Mouse (Mus musculus): Measurements from ENCODE around the gene Ptpru.

Gene Ptpru

DNA sequence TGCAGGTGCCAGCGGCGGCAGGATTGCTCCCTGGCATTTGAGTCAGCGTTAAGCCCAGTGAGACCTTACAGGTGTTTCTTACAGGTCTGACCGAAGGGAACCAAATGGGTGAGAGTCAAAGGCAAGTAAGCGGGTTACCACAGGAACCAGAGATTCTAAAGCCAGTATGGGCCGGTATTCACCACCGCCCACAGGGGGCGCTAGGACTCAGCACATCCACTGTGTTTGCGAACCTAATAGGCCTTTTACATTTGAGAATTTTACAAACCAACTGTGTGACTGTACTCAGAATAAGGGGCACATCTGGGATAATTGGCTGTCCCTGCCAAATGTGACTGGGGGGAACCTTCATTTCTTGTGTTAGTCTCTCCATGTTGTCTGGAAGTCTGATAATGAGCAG lies 54.1 kb downstream of the Ptpru start:
- DNase-seq (ENCODE audit: low spot score) = peak; percentile 87

DNA sequence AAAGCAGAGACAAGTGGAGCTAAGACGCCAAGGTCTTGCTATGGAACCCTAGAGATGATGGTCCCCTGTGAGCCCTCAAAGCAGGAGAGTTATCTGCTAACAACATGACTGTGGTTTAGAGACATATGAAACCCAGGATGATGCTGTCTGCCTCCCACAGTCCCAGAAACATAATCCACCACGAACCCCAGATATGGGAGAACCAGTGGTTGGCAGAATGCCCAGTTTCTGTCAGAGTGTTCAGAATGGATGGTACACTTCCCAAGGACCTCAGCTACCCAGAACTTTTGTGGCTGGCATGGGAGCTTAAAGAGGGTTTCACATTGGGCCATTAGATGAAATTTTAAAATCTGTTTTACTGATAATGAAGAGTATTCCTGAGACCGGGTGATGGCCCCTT lies 57.1 kb downstream of the Ptpru start:
- DNase-seq (ENCODE audit: low spot score) = peak; percentile 14

DNA sequence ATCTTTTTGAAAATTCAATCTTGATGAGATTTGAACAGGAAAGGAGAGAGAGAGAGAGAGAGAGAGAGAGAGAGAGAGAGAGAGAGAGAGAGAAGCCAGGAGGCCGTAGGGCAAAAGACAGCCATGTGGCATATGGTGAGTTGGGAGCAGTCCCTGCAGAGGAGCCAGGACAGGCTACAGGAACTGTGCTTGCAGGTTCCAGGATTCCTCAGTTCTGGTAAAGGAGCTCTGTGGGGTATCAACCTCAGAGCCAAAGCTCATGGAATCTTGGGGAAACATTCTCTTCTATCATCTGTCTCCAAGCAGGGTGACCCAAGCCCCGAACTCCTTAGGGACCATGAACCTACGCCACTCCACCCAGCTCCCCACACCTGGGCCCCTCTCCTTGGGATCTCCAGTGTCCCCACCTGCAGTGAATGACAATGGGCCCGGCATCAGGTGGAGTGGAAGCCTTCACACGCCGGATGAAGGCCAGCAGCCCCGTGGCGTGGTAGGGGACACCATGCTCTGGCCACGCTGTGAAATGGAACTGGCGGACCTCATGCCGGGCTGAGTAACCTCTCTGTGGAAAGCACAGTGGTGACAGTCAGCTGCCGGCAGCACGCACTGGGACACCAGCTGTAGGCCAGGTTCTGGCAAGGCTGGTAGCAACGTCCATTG lies 59.3 kb downstream of the Ptpru start:
- DNase-seq (ENCODE audit: low spot score) = no peak

DNA sequence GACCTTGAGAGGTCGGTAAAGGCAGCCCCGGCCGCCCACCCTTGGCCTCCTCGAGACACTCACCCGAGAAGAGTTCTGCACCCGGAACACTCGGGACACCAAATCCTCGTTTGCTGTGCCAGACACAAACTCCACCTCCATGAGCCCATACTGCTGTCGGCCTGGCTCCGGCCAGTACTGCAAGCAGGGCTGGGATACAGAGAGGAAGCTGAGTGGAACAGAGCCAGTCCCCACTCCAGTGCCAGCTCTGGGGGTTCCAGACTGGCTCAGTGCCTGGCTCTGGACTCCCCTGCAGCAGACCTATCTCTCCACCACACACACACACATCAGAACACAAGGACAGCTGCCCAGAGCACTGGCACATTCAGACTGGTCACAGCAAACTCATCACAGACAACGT lies 66.7 kb downstream of the Ptpru start:
- no peak for DNase-seq (ENCODE audit: low spot score)

DNA sequence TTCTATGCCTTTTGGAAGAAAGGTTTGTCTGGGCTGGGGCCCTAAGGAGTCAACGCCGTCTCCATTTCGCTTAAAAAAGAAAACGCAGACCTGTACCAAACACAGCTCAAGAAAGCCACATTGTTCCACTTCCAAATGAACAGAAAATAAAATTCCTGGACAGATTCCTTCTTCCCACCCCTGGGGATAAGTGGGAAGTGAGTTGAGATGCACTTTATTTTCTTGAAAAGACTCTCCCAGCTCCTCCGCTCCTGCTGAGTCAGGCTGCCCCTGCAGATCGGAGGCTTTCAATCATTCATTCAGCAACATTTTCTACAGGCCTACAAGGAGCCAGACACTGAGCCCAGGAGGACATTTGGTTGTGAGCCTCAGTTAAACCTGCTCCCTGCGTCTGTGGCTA lies 74.2 kb downstream of the Ptpru start:
- DNase-seq (ENCODE audit: low spot score) = no peak

DNA sequence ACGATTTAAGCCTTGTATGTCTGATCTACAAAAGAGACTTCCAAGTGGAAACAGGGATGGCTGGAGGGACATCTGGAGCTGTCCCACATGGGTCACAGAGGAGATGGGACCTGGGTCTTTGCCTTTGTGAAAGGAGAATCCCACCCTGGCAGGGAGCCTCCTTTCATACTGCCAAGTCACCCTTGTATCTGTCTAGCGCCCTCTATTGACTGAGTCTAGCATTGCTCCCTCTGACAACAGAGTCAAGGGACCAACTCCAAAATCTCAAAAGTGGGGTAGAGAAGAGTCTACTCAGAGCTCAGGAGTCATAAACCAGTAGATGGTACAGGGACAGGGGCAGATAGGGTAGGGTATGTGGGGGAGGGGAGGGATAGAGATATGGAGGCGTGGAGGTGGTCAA lies 74.6 kb downstream of the Ptpru start:
- peak; percentile 34 for DNase-seq (ENCODE audit: low spot score)

DNA sequence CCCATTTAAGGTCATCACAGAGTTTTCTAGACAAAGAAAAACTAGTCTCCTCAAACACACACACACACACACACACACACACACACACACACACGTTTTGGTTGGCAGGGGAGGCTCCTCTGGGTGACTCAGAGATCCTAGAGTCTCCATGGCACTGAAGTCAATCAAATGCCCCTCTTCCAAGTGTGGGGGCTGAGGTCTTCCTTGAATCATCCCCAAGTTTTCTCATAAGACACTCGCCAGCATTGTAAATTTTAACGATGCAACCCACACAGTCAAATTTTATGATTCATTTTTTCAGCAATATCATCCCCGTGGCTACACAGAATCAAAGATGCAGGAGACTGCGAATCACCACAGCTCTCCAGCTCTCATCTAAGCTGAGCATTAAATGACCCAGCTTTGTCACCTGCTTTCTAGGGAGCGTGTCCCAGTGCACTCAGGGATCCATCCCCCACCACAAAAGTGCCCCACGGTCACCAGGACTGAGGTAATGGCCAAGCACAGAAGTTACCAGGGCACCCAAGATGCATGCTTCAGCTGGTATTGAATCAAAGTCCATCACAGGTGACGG lies 75.8 kb downstream of the Ptpru start:
- no peak for DNase-seq (ENCODE audit: low spot score)

DNA sequence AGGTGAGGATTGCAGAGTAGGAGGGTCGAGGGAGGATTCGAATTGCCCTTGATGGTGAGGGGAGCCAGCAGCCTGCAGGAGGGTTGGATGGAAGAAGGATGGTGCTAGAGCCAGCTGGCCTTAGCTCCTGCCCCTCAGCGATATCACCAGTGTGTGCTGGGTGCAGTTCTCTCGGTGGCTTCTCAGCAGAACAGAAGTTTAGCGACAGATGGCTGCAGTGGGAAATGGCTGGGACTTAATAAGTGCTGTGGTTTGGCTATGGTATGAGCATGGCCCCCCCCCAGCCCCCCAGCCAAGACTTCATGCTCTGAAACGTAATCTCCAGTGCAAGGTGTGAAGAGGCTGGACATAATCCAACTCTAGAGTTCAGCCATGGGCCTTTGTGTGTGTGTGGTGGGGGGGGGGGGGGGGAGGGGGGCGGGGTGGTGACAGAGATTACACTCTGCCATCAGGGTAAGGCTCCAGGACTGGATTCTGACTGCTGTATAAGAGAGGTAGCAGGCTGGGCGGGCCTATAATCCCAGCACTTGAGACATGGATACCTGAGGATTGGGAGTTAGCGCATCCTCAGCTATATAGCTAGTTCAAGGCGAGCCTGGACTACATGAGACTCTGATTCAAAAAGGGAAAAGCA lies 85.8 kb downstream of the Ptpru start:
- DNase-seq (ENCODE audit: low spot score) = no peak

DNA sequence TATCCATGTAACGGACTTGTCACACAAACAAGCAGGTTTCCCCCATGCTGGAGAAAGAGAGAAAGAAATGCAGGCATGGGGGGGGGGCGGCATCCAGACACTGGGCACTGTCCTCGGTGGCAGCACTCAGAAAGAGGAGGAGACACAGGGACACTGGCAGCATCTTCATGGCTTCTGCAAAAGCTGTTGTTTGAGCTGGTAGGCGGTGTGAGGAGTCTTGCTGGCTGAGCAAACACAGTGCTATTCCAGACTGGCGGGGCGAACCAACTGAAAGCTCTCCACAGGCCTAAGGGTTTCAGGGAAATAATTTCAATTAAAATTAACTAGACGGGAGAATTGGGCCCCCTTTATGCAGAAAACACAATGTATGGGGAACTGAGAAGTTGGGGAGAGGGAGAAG lies 86.5 kb downstream of the Ptpru start:
- DNase-seq (ENCODE audit: low spot score) = no peak

DNA sequence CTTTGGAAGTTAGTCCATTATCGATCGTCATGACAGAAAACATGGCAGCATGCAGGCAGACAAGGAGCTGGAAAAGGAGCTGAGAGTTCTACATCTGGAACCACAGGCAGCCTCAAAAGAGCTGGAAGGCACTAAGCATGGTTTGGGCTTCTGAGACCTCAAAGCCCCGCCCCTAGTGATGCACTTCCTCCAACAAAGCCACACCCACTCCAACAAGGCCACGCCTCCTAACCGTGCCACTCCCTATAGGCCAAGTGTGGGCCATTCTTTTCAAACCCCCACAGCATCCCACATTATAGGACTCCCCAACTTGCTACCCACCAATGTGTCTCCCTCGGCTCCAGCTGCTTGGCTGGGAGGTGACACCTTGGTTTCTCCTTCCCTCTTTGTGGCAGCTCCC lies 88.3 kb downstream of the Ptpru start:
- DNase-seq (ENCODE audit: low spot score) = no peak

DNA sequence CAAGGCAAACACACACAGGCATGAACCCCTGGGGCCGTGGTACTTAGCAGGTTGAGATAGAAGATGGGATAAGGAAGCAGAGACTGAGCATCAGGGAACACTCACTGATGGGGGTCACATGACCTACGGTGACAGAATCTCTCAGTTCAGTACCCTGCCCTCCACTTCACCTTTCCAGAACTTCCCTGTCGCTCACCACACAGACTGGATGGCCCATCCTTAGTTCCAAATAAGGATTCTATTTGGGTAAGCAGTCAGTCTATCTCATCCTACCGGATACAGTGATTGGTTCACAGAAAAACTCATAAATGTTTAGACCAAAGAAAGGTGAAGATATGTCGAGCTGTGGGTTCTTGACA lies 93.4 kb downstream of the Ptpru start:
- DNase-seq (ENCODE audit: low spot score) = no peak

DNA sequence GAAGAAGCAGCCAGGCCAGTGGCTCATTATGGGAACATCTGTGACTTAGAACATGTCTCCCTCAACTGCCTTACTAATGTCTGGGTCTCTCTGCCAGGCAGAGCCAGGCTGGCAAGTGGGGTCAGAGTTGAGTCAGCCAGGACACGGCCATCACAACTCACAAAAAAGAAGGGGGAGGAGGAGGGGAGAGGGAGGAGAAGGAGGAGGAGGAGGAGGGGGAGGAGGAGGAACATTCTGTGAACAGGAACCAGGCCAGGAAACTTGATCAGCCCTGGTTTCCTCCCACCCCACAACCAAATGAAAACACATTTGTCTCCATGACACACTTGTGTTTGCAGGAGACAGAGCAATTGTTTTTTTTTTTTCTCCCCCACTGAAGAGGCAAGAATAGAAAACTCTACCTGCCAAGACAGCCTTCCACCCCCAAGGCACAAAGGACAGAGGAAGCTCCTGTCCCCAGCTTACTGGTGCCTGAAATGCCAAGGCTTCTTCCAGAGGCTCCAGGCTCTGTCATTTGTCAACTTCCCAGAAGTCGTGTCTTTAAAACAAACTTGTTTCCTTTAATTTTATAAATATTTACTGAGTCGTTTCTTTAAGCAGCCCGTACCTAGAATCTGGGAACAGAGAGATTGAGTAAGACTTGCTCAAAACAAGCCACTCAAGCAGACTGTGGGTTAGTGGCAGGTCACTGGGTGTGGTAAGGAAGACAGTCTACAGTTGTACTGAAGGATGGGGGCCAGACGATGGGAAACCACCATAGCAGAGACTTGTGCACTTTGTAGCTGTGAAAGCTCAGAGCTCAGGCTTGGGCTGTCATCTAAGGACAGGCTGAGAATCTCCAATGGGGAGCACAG lies 94.0 kb downstream of the Ptpru start:
- DNase-seq (ENCODE audit: low spot score) = peak; percentile 53

DNA sequence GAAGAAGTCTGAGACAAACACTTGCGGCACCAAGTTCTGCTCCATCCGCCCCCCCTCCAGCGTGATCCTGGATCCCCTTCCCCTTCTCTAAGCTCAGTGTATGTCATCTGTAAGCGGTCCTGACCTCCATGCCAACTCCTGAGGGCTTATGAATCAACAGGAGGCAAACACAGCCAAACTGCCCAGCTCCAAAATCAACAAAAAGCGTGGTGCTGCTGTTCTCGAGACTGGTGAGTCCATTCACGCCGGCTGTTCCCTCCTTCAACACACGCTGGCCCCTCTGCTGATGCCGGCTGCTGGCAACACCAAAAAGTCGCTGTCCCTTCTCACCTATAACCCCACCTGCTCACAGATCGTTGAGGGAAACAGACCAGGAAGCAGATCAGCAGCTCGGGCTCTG lies 95.1 kb downstream of the Ptpru start:
- no peak for DNase-seq (ENCODE audit: low spot score)

DNA sequence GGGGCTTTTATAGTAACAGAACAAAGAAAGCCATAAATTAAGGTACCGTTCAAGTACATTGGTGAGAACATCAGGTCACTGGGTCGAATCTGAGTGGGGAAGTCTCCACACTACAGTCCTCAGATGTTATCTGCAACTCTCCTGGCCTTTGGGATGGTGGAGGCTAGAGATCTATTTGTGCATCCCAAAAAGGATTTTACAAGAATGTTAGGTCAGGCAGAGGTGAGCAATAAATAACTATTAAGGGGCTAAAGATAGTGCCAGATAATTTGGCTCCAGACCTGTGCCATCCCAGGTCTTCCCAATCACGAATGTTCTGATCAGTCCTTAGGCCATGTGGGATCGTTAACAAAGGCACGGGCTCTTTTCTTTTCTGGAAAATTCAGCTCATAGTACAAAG lies 97.5 kb downstream of the Ptpru start:
- DNase-seq (ENCODE audit: low spot score) = no peak

DNA sequence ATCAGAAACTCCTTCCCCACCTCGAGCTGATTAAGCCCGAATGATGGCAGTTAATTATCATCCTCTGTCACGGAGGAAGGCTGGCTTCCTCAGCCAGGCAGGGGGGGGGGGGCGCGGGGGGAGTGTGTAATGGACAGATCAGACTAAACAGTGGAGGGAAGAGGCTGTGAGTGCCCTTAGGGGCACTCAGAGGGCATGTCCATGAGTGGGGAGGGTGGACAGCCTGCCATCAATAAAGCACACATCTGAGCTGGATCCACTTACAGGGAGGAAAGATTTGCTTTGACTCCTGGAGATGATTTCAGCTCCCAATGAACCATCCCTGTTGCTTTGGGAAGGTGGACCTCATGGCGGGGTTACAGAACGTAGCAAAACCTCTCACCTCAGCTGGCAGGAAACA lies 109.5 kb downstream of the Ptpru start:
- DNase-seq (ENCODE audit: low spot score) = no peak

DNA sequence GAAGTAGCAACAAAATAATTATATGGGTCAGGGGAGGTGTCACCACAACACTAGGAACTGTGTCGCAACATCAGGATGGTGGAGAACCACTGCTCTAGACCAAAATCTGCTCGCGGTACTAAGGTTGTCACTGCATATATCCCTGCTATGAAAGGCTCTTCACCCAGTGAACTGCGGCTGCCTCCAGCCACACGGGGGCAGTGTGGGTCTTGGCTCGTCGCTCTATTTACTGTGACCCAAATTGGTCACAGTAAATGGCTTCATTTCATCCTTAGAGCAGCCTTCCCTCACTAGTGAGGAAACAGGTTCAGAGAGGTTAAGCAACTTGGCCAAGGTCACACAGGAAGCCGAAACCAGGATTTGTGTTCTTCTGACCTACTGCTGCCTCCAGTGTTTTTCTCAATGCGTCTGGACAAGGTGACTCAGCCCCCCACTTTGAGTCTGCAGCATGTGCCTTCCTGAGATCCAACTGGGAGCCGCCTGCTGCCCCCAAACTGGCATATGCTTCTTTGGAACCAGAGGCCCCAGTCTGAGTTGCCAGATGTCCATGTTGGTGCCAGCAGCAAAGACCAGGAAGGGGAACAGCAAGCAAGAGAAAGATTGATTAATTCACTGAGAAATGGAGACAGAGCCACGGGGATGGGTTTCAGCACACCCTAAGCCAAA lies 114.5 kb downstream of the Ptpru start:
- DNase-seq (ENCODE audit: low spot score) = peak; percentile 76

DNA sequence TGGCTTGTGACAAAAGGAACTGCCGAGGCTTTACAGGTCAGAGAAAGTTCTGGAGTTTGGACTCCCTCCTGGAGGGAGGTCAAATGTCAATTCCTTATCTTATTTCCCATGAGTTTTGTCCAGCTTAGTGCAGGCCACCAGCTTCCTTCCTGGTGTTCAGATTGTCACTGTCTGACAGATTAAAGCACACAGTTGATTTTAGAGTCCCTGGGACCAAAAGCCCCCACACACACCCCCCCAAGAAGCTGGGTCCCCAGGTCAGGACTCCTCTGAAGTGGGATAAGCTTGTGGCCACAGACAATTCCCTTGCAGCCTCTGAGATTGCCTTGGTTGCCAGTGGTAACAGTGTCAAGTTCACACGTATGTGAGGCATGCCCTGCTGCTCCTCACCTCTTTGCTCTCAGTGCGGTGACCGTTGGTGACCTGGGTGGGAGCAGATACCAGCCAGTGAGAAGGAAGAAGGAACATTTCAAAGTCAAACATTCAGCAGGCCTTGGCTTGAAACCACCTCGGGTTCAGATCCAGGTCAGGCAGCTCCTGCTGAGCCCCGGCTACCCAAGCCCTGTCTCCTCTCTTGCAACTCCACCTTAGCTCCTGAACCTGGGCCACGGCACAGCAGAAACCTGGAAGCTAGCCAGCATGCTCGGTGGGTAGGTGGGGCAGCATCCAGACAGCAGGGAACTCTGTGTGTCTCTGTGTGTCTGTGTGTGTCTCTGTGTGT lies 115.8 kb downstream of the Ptpru start:
- DNase-seq (ENCODE audit: low spot score) = peak; percentile 45

DNA sequence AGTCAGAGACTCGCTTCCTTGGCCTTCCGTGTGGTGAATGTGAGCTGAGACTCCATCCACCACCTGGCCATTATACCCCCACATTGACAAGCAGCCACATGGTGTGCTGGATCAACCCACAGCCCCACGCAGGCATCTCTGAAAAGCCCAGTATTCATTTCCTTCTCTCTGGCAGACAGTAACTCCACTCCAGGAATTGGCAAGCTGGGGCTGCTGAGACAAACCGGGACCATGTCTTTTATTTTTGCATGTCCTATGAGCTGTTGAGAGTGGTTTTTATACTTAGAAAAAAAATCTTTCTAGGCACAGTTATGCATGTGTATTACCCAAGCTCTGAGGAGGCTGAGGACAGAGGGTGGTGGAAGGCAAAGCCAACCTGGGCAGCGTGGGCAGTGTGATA lies 118.9 kb downstream of the Ptpru start:
- DNase-seq (ENCODE audit: low spot score) = no peak
